1 mouse cellular context compared by ENCODE assay signal in genomic region chr10:75762413-75762812, GRCm38 (mm10).
TF ChIP-seq lines count a peak whose summit lies in the region.

No protein-coding gene starts in this region.

TF ChIP-seq in MEL, 35 proteins besides CTCF, POLR2A, EP300 and RAD21 (continued from another document):
- TF ChIP-seq ZC3H11A (IDR thresholded peaks at IDR 0.05; ENCODE audit: low read depth, low read length), result no peak
- no peak for TF ChIP-seq RCOR1 (IDR thresholded peaks at IDR 0.05; ENCODE audit: low read depth, low read length)
- TF ChIP-seq JUND (IDR thresholded peaks at IDR 0.05; ENCODE audit: low read depth, low read length), result no peak
- peak; percentile 76 for TF ChIP-seq ZNF384 (IDR thresholded peaks at IDR 0.05; ENCODE audit: low read depth, low read length)
- peak; percentile 53 for TF ChIP-seq SIN3A (IDR thresholded peaks at IDR 0.05; ENCODE audit: low read length)
- TF ChIP-seq MXI1 (IDR thresholded peaks at IDR 0.05; ENCODE audit: low read depth, low read length), result peak; percentile 51; the same call in 1 of the 2 replicates
- no peak for TF ChIP-seq MAZ (IDR thresholded peaks at IDR 0.05; ENCODE audit: low read depth, low read length)
- TF ChIP-seq CHD2 (IDR thresholded peaks at IDR 0.05; ENCODE audit: low read length), result no peak
- TF ChIP-seq POLR2AphosphoS5 (IDR thresholded peaks at IDR 0.05; ENCODE audit: borderline replicate concordance, low read depth, low read length), result no peak
- peak; percentile 34; the same call in 1 of the 2 replicates for TF ChIP-seq TCF12 (IDR thresholded peaks at IDR 0.05; ENCODE audit: low read depth, low read length)
- no peak for TF ChIP-seq MEF2A (IDR thresholded peaks at IDR 0.05; ENCODE audit: extremely low read depth, insufficient replicate concordance, low read depth, low read length, poor library complexity, severe bottlenecking)
- TF ChIP-seq NRF1 (IDR thresholded peaks at IDR 0.05; ENCODE audit: insufficient read depth, low read depth, low read length, poor library complexity, severe bottlenecking), result no peak
- TF ChIP-seq ETS1 (IDR thresholded peaks at IDR 0.05; ENCODE audit: low read depth, low read length), result peak; percentile 42; the same call in 1 of the 2 replicates
